Mouse (Mus musculus) liver, adult (tissue): ENCODE results near the gene Tmed9.

Experiments used
- GATA4 ChIP-seq: IDR thresholded peaks from 2 replicates; pipeline ENCODE4 v1.6.1; 2014; ENCODE audit warnings: mild to moderate bottlenecking, low read length; ENCODE audit not compliant: insufficient replicate concordance

Gene Tmed9

GRCm38 (mm10) chr13:55593254-55593747 is 19.8 kb downstream of the Tmed9 start:
- no peak for TF ChIP-seq GATA4

- no peak for TF ChIP-seq GATA4
These were observed 21.8 kb downstream of the Tmed9 start for GRCm38 (mm10) chr13:55595375-55595774.

- TF ChIP-seq GATA4: no peak
These were observed 23.3 kb downstream of the Tmed9 start for GRCm38 (mm10) chr13:55596802-55597201.

- TF ChIP-seq GATA4: no peak
These were observed 26.3 kb downstream of the Tmed9 start, which contains the start of gene B4galt7 for GRCm38 (mm10) chr13:55599566-55600540. B4galt7 (plus strand) TSS chr13:55599896.

GRCm38 (mm10) chr13:55600657-55601056 is 27.1 kb downstream of the Tmed9 start:
- no peak for TF ChIP-seq GATA4

GRCm38 (mm10) chr13:55601611-55602010 is 28.1 kb downstream of the Tmed9 start:
- TF ChIP-seq GATA4: no peak

- no peak for TF ChIP-seq GATA4
These were observed 31.1 kb downstream of the Tmed9 start for GRCm38 (mm10) chr13:55604606-55605005.

GRCm38 (mm10) chr13:55606899-55607623 is 33.5 kb downstream of the Tmed9 start:
- no peak for TF ChIP-seq GATA4

- TF ChIP-seq GATA4: no peak
These were observed 34.1 kb downstream of the Tmed9 start for GRCm38 (mm10) chr13:55607624-55608006.

- no peak for TF ChIP-seq GATA4
These were observed 38.5 kb downstream of the Tmed9 start for GRCm38 (mm10) chr13:55611996-55612395.

- TF ChIP-seq GATA4: no peak
These were observed 39.9 kb downstream of the Tmed9 start for GRCm38 (mm10) chr13:55613471-55613870.

GRCm38 (mm10) chr13:55619328-55619727 is 45.8 kb downstream of the Tmed9 start:
- TF ChIP-seq GATA4: peak; percentile 91; the same call in 1 of the 2 replicates

- no peak for TF ChIP-seq GATA4
These were observed 46.7 kb downstream of the Tmed9 start for GRCm38 (mm10) chr13:55620275-55620674.

- TF ChIP-seq GATA4: no peak
These were observed 49.4 kb downstream of the Tmed9 start, which contains the start of gene Caml for GRCm38 (mm10) chr13:55622649-55623541. Caml (plus strand) TSS chr13:55623005.

GRCm38 (mm10) chr13:55634639-55635127 is 61.2 kb downstream of the Tmed9 start, which contains the start of gene Ddx46:
Ddx46 (plus strand) TSS chr13:55635027.
- TF ChIP-seq GATA4: peak; percentile 41; the same call in 1 of the 2 replicates

- no peak for TF ChIP-seq GATA4
These were observed 61.6 kb downstream of the Tmed9 start for GRCm38 (mm10) chr13:55635146-55635571.
